Mouse (Mus musculus) stomach, embryonic 15.5 days (tissue): ENCODE data around the gene Dennd2a. TPM values are rescaled to one million over a fixed set of nuclear protein-coding genes. Genes with fewer than 3 reads are reported as not detected.
"Not testable (repeated sequence)": the region's sequence is repeated elsewhere in the genome, so short reads cannot be mapped to it uniquely, and the experiment has no call there.

Experiments used
- ATAC-seq: fragments of 200-750 bp; cut with Nextera tagmentation; 2 replicates; pipeline ENCODE4 v1.8.0; 2017; ENCODE audit warnings: low read depth, moderate number of reproducible peaks, moderate TSS enrichment; ENCODE audit not compliant: insufficient read depth, low FRiP score
- H3K27ac ChIP-seq: fragments of 300-500 bp; sonication (generic); 2 replicates; pipeline ENCODE4 v1.5.1; 2015; ENCODE audit warnings: mild to moderate bottlenecking, inconsistent platforms
- H3K27me3 ChIP-seq: fragments of 300-500 bp; sonication (generic); replicated peaks from 2 replicates; pipeline ENCODE4 v1.6.1; 2015; ENCODE audit warnings: inconsistent platforms
- H3K36me3 ChIP-seq: fragments of 300-500 bp; sonication (generic); 2 replicates; pipeline ENCODE4 v1.6.1; 2015; ENCODE audit warnings: inconsistent platforms
- H3K4me1 ChIP-seq: fragments of 300-500 bp; sonication (generic); 2 replicates; pipeline ENCODE4 v1.6.1; 2015; ENCODE audit warnings: inconsistent platforms
- H3K4me2 ChIP-seq: fragments of 300-500 bp; sonication (generic); 2 replicates; pipeline ENCODE4 v1.6.1; 2015; ENCODE audit warnings: mild to moderate bottlenecking, inconsistent platforms
- H3K4me3 ChIP-seq: fragments of 300-500 bp; sonication (generic); replicated peaks from 2 replicates; pipeline ENCODE4 v1.5.1; 2015; ENCODE audit warnings: inconsistent platforms
- H3K9ac ChIP-seq: fragments of 300-500 bp; sonication (generic); 2 replicates; pipeline ENCODE4 v1.6.1; 2015; ENCODE audit warnings: inconsistent platforms
- H3K9me3 ChIP-seq: fragments of 300-500 bp; sonication (generic); 2 replicates; pipeline ENCODE4 v1.6.1; 2016; ENCODE audit warnings: inconsistent platforms
- WGBS: fragments of 180-500 bp; shearing (Covaris S2); methylation state at CpG from one replicate; pipeline ENCODE4 v1.1.7; 2015; 5-methylcytosine and 5-hydroxymethylcytosine counted together
- polyA plus RNA-seq: library from polyadenylated mRNA; unstranded; fragments of >200 nt; fragmentation: Nextera tagmentation; extraction: Ambion mirVana; gene quantifications from 2 replicates; pipeline ENCODE4 v1.2.1, GENCODE M21; 2015

Dennd2a gene
- polyA plus RNA-seq, 1 experiment from 2014 or later, result 13.4 TPM

DNA sequence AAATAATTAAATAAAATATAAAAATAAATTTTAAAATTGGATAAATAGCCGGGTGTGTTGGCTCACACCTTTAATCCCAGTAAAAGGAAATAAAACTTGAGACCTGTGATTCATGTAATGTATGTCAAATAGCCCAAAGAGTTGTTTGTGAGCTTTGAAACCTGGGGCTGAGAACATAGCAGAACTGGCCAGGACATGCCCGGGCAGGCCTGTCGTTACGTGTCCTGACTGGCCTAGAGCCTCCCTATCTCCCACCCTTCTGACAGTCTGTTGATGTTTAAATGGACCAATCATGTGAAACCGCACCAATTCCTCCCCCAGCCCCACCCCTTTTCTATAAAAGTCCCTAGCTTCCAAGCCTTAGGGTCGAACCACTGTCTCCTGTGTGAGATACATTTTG, 120.1 kb downstream of the Dennd2a start:
- not testable (repeated sequence) for H3K27me3 ChIP-seq, H3K4me1 ChIP-seq, H3K9me3 ChIP-seq, H3K36me3 ChIP-seq, H3K9ac ChIP-seq, H3K4me3 ChIP-seq, ATAC-seq, H3K27ac ChIP-seq, H3K4me2 ChIP-seq
- WGBS, result 90% methylated on average over 6 of the region's 6 CpGs

- Histone ChIP-seq H3K36me3 (no peaks in the 10 kb centered on the region), H3K4me3 (no peak overlapping the region), H3K4me2 (no peak overlapping the region), H3K4me1 (no peaks in the 10 kb centered on the region), H3K27me3 (no peaks in the 10 kb centered on the region), H3K9me3 (no peaks in the 10 kb centered on the region), H3K9ac (no peak overlapping the region), H3K27ac (no peak overlapping the region)
- WGBS, result 84% methylated on average over 5 of the region's 5 CpGs
- ATAC-seq, result no peak
Measured at GRCm38 (mm10) chr6:39435875-39436274, 121.8 kb downstream of the Dennd2a start.

DNA sequence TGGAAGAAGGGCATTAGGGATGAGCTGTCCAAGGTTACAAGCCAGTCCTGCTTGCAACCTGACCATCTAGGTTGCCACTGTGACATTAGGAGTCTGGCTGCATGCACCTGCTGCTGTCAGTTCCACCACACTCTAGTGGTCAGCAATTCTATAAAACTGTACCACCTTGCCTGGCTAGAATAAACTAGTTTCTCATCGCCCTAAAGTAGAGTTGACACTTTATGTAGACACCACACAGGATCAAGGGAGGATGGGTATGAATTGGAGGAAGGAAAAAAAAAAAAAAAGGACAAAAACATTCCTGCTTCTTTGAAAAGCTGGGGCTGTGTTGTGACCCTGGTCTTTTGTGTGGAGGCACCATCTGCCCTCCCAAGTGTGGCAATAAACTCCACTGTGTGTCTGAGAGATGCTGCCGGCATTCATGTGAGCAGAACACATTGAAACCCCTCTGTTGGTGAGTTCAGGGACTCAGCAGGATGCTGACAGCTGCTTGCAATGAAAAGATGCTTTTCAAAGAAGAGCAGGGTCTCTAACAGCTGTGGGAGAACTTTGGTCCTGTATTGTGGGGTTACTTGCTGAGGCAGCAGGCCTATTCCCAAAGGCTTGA, 122.7 kb downstream of the Dennd2a start:
- no peak for ATAC-seq
- no peak overlapping the region for H3K4me3 ChIP-seq
- no peaks in the 10 kb centered on the region for H3K9me3 ChIP-seq
- H3K4me2 ChIP-seq, result no peak overlapping the region
- no peak overlapping the region for H3K27ac ChIP-seq
- no peak overlapping the region for H3K9ac ChIP-seq
- H3K27me3 ChIP-seq, result no peaks in the 10 kb centered on the region
- H3K4me1 ChIP-seq, result no peaks in the 10 kb centered on the region
- H3K36me3 ChIP-seq, result no peaks in the 10 kb centered on the region
- 76% methylated on average over 2 of the region's 2 CpGs for WGBS

DNA sequence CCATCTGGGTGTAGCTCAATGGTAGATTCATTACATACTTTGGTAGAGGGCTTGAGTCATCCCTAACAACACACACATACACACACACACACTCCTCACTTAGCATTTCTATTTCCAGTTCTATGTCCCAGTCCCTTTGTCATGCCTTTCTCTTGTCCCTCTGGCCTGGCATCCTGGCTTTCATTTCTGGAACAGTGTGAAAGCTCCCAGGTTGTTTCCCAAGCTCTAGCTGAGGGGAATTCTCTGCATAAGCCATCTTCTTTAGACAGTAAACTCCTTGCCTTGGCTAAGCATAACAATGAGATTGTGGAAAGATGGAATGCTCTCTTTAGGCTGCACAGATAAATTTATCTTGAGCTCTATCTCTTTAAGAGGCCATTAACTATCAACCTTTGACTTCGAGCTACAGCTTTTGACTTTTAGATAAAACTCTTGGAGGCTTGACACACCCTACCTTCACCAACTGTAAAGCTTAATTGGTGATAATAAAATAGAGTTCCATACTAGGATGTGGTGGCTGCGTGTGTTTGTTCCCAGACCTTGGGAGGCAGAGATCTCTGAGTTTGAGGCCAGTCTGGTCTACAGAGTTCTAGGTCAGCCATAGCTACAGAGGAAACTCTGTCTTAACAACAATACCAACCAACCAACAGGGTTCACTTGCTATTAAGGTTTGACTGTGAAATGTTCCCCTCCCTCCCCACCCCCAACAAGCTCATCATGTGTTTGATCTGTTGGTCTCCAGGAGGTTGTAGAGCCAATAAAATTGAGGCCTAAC, 123.4 kb downstream of the Dennd2a start:
- no peaks in the 10 kb centered on the region for H3K4me1 ChIP-seq
- no peak overlapping the region for H3K9ac ChIP-seq
- H3K9me3 ChIP-seq, result no peaks in the 10 kb centered on the region
- H3K36me3 ChIP-seq, result no peaks in the 10 kb centered on the region
- ATAC-seq, result no peak
- no peak overlapping the region for H3K4me3 ChIP-seq
- 64% methylated on average over 2 of the region's 2 CpGs for WGBS
- no peak overlapping the region for H3K4me2 ChIP-seq
- no peak overlapping the region for H3K27ac ChIP-seq
- H3K27me3 ChIP-seq, result no peaks in the 10 kb centered on the region

DNA sequence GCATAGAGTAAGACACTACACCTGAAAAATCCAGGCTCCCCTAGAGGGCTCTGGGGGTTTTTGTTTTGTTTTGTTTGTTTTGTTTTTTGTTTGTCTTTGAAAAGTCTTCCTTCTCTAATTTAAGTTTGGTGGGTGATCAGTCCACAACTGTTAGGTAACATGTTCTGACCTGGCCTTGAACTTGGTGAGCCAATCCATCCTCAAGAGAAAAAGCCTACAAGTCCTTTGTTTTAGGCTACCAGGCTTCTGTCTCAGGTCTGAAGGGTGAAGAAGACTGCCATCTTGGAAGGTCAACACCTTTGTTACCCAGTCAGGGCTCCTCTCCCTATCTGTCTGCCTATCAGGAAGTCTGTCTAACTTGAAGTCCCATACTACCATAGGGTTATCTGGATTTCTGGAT, 124.0 kb downstream of the Dennd2a start:
- H3K4me2 ChIP-seq, result no peak overlapping the region
- H3K4me3 ChIP-seq, result no peak overlapping the region
- no peak overlapping the region for H3K9ac ChIP-seq
- no peaks in the 10 kb centered on the region for H3K9me3 ChIP-seq
- no peaks in the 10 kb centered on the region for H3K4me1 ChIP-seq
- H3K27me3 ChIP-seq, result no peaks in the 10 kb centered on the region
- ATAC-seq, result no peak
- no peak overlapping the region for H3K27ac ChIP-seq
- H3K36me3 ChIP-seq, result no peaks in the 10 kb centered on the region

- H3K27ac ChIP-seq, result no peak overlapping the region
- no peak overlapping the region for H3K4me3 ChIP-seq
- H3K9ac ChIP-seq, result no peak overlapping the region
- no peak overlapping the region for H3K4me2 ChIP-seq
- no peaks in the 10 kb centered on the region for H3K27me3 ChIP-seq
- H3K9me3 ChIP-seq, result no peaks in the 10 kb centered on the region
- ATAC-seq, result no peak
- H3K4me1 ChIP-seq, result no peaks in the 10 kb centered on the region
- H3K36me3 ChIP-seq, result no peaks in the 10 kb centered on the region
- 80% methylated on average over 4 of the region's 4 CpGs for WGBS
Measured at GRCm38 (mm10) chr6:39433174-39433573, 124.5 kb downstream of the Dennd2a start.

GRCm38 (mm10) chr6:39430722-39431121, 126.9 kb downstream of the Dennd2a start:
- H3K27ac ChIP-seq, result no peak overlapping the region
- H3K36me3 ChIP-seq, result no peaks in the 10 kb centered on the region
- H3K9ac ChIP-seq, result no peak overlapping the region
- no peaks in the 10 kb centered on the region for H3K9me3 ChIP-seq
- H3K4me3 ChIP-seq, result no peak overlapping the region
- no peaks in the 10 kb centered on the region for H3K27me3 ChIP-seq
- WGBS, result 74% methylated on average over 11 of the region's 11 CpGs
- no peaks in the 10 kb centered on the region for H3K4me1 ChIP-seq
- no peak for ATAC-seq
- no peak overlapping the region for H3K4me2 ChIP-seq

- Histone ChIP-seq H3K27ac (no peak overlapping the region), H3K9ac (no peak overlapping the region), H3K36me3 (no peaks in the 10 kb centered on the region), H3K9me3 (no peaks in the 10 kb centered on the region), H3K4me2 (no peak overlapping the region), H3K4me3 (no peak overlapping the region), H3K4me1 (no peaks in the 10 kb centered on the region), H3K27me3 (no peaks in the 10 kb centered on the region)
- 70% methylated on average over 6 of the region's 6 CpGs for WGBS
- ATAC-seq, result no peak; the same call in 1 of the 2 replicates
Measured at GRCm38 (mm10) chr6:39429007-39429788, 128.5 kb downstream of the Dennd2a start.

GRCm38 (mm10) chr6:39427276-39428003, 130.2 kb downstream of the Dennd2a start:
- Histone ChIP-seq H3K36me3 (no peaks in the 10 kb centered on the region), H3K9me3 (no peaks in the 10 kb centered on the region), H3K9ac (no peak overlapping the region), H3K4me2 (no peak overlapping the region), H3K27me3 (no peaks in the 10 kb centered on the region), H3K4me1 (no peaks in the 10 kb centered on the region), H3K27ac (no peak overlapping the region), H3K4me3 (no peak overlapping the region)
- WGBS, result 65% methylated on average over 4 of the region's 4 CpGs
- no peak for ATAC-seq

- Histone ChIP-seq H3K4me3 (no peak overlapping the region), H3K9ac (no peak overlapping the region), H3K27ac (no peak overlapping the region), H3K9me3 (no peaks in the 10 kb centered on the region), H3K36me3 (no peaks in the 10 kb centered on the region), H3K4me2 (no peak overlapping the region), H3K4me1 (no peaks in the 10 kb centered on the region), H3K27me3 (0 out of 2 replicates have a peak, but pooled peaks cover 5% of the 10 kb centered on the region)
- ATAC-seq, result no peak
- WGBS, result 87% methylated on average over 4 of the region's 4 CpGs
Measured at GRCm38 (mm10) chr6:39426725-39427124, 130.9 kb downstream of the Dennd2a start.

DNA sequence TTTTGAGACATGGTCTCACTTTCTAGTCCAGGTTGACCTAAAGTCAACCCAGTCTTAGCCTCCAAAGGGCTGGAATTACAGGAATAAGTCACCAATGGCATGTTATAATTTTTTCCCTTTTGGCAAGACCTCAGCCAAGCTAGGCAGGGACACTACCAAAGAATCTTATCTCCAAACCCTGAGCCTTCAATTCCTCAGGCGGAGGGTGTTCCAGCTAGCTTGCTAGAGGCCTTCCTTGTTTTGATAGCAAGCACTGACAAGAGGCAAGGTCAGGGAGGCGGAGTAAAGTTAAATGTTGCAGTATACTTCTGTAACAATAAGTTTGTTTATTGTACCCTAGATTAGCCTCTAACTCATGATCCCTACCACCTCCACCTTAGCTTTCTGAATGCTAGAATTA, 132.5 kb downstream of the Dennd2a start:
- WGBS, result 72% methylated on average over 2 of the region's 2 CpGs
- Histone ChIP-seq H3K27me3 (0 out of 2 replicates have a peak, but pooled peaks cover 12% of the 10 kb centered on the region), H3K4me1 (no peaks in the 10 kb centered on the region), H3K36me3 (no peaks in the 10 kb centered on the region), H3K9me3 (no peaks in the 10 kb centered on the region), H3K4me3 (no peak overlapping the region), H3K4me2 (no peak overlapping the region), H3K9ac (no peak overlapping the region), H3K27ac (no peak overlapping the region)
- no peak for ATAC-seq
